Mouse (Mus musculus): ENCODE data around the gene Stkld1.

DNA sequence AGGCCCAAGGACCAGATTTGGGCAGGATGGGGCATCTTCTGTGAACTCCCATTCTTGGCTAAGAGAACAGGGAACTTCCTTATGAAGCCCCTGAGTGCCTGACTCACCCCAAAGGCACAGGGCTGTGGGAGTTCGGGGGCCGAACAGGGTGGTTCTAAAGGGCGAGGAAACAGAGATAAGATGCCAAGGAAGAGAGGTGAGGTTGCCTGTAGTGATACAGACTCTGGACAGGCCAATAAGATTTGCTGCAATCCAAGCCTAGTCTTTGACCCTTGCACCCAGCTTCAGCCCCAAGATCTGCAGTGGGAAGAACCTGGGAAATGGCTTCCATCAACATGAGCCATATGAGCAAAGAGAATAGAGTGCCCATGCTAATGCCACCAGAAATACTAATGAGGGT is 9.4 kb downstream of the Stkld1 start:
- TF ChIP-seq CTCF (IDR thresholded peaks at IDR 0.05) (no peak), EP300 (IDR thresholded peaks at IDR 0.05) (no peak)

Measured in lung, postnatal 0 days (tissue).